Mouse (Mus musculus): ENCODE data around the gene Stk11ip. TPM values are rescaled to one million over a fixed set of nuclear protein-coding genes. Genes with fewer than 3 reads are reported as not detected.

The Stk11ip gene
- 10 to 100 TPM; 24.7 to 35.1 TPM for polyA plus RNA-seq (2017; shearing (Covaris generic))

DNA sequence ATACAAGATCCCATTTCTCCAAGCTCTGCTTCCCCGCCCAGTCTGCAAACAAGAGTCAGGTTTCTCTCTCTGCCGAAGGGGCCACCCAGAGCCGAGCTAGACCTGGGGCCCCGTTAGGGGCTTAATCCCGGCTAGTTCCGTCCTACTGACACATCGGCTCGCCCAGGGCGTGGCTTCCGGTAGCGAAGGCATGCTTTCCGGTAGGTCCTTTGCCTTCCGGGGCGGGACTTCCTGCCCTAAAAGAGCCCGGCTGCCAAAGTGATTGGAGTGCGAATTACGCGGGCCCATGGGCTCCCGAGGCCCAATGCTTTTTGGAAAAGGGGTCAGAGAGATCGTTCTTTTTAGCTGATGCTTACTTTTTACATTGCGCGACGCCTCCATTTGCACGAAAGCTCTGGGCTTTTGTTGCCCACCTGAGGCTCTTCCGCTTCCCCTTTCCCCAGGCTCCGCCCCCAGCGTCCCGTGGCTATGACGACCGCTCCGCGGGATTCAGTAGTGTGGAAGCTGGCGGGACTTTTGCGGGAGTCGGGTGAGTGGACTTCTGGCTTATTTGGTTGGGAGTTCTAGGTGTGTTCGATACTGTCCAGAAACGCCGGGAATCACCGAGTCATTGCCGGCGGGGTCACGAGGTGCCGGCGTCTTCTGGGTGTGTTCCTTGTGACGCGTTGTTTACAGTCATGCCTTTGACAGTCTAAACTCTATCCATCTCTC, at the start of gene Stk11ip:
Stk11ip (plus strand) TSS at position 209 of the 711 bp plus-strand sequence.

DNA sequence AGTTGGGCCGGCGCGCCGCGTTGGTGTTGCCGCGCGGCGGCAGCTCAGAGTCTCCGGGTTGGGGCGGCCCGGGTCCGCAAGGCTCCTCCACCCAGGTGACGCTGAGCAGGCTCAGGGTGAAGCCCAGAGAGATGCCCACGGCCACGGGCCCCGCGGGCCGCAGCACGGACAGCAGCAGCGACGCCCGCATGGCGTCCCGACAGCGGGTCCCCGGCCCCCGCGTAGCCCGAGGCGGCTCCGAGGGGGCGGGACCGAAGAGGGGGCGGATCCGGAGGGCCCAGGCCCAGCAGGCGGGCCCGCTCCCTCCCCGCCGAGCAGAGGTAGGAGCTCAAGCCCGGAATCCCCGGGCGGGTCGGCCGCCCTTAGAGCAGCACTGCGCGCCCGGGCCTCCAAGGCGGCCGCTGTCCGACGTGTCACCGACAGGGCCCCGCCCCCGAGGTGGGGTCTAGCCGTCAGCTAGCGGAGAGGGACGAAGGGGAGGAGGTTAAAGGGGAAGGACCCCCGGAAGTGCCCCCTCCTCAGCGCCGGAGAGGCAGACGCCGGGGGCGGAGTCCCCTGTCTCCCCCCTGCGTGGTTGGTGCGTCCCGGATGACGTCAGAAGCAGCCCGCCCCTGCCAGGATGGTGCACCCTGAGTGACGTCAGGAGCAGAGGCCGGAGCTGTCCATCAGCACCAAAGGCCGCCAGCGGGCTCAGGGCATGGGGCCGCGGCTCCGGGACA, 42.3 kb upstream of the Stk11ip start, which contains the start of the genes Chpf and Tmem198:
Chpf (minus strand) TSS at position 392 of the 719 bp plus-strand sequence.
Tmem198 (plus strand) TSS at position 617 of the 719 bp plus-strand sequence.

DNA sequence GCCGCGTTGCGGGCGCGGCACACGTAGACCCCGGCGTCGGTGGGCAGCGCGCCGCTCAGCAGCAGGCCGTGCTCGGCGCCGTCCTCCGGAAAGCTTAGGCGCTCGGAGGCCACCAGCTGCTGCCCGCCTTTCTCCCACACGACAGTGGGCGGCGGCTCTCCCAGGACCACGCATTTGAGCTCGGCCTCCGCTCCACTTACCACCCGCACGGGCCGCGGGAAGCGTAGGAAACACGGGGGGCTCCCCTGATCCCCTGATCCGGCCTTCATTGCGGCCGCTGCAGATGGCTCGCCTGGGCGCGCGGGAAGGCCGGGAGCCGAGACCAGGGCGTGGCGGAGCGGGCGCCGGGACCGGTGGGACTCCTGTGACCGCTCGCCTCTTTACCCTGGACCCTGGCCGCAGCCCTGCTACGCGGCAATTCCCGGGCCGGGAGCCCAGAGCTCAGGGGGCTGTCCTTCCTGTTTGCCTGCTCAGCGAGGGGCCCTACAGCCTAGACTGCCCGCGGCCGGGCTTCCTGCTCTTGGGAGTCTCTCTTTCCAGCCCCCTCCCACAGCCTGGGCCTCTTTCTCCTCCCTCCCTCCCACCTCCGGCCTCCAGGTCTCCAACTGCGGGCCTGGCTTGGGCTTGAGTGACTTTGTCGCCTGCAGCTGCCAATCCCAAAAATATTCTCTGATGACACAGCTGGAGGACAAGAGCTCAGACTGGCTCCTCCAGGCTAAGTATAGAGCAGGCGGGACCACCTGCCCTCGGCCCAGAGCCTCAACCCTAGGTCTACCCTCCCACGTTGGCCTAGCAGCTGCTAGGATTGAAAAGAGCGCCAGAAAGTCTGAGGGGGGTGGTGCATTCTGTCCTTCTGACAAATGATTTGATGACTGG, 15.1 kb upstream of the Stk11ip start, which contains the start of gene Obsl1:
Obsl1 (minus strand) TSS at position 497 of the 876 bp plus-strand sequence.

DNA sequence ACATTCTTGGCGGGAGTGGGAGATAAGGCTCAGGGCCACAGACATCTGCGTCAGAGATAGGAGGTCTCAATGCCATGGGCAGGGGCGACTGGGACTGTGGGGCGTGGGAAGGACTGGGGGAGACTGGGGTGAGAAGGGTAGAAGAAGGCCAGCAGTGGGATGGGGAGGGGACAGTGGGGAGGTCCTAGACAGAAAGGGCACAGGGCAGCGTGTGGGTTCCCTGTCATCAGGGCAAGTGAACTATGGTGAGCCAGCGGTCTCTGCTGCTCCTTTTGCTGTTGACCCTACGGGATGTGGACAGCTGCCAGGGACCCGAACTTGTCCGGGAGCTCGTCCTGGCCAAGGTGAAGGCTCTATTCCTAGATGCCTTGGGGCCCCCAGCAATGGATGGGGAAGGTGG, 14.3 kb upstream of the Stk11ip start, which contains the start of gene Inha:
Inha (plus strand) TSS at position 72 of the 400 bp plus-strand sequence.

GRCm38 (mm10) chr1:75545965-75546956, 24.9 kb downstream of the Stk11ip start, which contains the start of gene Slc4a3:
Gene Slc4a3 (plus strand): TSS chr1:75546266.

Other genes with a start within 250 kb of the Stk11ip start
- not detected for gene Resp18, start 243.1 kb upstream of the Stk11ip start, polyA plus RNA-seq (2017; shearing (Covaris generic))
- gene Dnpep, start 203.5 kb upstream of the Stk11ip start, polyA plus RNA-seq (2017; shearing (Covaris generic)), result 10 to 100 TPM; 63.9 to 69.7 TPM
- under 1 TPM in 1 of 2 experiments, not detected in 1; 0.77 TPM for gene Des, start 161.2 kb upstream of the Stk11ip start, polyA plus RNA-seq (2017; shearing (Covaris generic))
- gene Speg, start 146.2 kb upstream of the Stk11ip start, polyA plus RNA-seq (2017; shearing (Covaris generic)), result 1 to 10 TPM in 1 of 2 experiments, under 1 TPM in 1; 0.95 to 5.6 TPM
- gene Gmppa, start 85.6 kb upstream of the Stk11ip start, polyA plus RNA-seq (2017; shearing (Covaris generic)), result 10 to 100 TPM; 67.8 to 92.0 TPM
- under 1 TPM in 1 of 2 experiments, not detected in 1; 0.15 TPM for gene Asic4, start 71.1 kb upstream of the Stk11ip start, polyA plus RNA-seq (2017; shearing (Covaris generic))
- 10 to 100 TPM; 49.3 to 50.4 TPM for gene Chpf, start 42.2 kb upstream of the Stk11ip start, polyA plus RNA-seq (2017; shearing (Covaris generic))
- 1 to 10 TPM; 1.5 to 3.0 TPM for gene Tmem198, start 42.0 kb upstream of the Stk11ip start, polyA plus RNA-seq (2017; shearing (Covaris generic))
- 1 to 10 TPM in 1 of 2 experiments, under 1 TPM in 1; 0.63 to 1.4 TPM for gene Obsl1, start 15.1 kb upstream of the Stk11ip start, polyA plus RNA-seq (2017; shearing (Covaris generic))
- under 1 TPM in 1 of 2 experiments, not detected in 1; 0.64 TPM for gene Inha, start 14.5 kb upstream of the Stk11ip start, polyA plus RNA-seq (2017; shearing (Covaris generic))
- under 1 TPM; 0.16 to 0.47 TPM for gene Slc4a3, start 24.7 kb downstream of the Stk11ip start, polyA plus RNA-seq (2017; shearing (Covaris generic))

Data from inflammation-experienced regulatory T-cells (primary cell).